Mouse (Mus musculus) hindlimb bud, embryonic 11.5 days (tissue): ENCODE results near the gene Becn1.

ENCODE experiments used
- DNase-seq: peaks from one replicate; pipeline ENCODE4 v3.0.0-alpha.2; 2012; ENCODE audit warnings: low read depth, low spot score; ENCODE audit errors: extremely low spot score

Gene Becn1

GRCm38 (mm10) chr11:101315665-101316500 lies 13.8 kb upstream of the Becn1 start, which contains the start of gene Psme3:
TSS of gene Psme3 (plus strand) at chr11:101316213.
- peak; percentile 82 for DNase-seq

DNA sequence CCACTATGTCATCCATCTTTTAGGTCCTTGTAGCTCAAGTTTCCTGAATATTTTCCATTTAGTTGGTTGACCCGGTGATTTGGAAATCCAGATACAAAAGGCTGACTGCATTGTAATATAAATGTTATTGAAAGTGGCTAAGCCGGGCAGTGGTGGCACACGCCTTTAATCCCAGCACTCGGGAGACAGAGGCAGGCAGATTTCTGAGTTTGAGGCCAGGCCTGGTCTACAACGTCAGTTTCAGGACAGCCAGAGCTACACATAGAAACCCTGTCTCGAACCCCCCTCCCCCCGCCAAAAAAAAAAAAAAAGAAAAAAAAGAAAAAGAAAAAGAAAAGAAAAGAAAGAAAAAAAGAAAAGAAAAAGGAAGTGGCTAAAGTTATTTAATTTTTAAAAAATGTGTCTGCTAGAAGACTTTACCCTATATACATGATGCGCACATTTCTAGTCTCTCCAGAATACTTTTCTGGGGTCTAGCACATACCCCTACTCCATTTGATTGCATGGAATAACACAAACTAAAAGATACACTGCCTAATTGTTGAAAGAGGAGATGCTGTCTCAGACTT lies 13.1 kb upstream of the Becn1 start:
- no peak for DNase-seq

DNA sequence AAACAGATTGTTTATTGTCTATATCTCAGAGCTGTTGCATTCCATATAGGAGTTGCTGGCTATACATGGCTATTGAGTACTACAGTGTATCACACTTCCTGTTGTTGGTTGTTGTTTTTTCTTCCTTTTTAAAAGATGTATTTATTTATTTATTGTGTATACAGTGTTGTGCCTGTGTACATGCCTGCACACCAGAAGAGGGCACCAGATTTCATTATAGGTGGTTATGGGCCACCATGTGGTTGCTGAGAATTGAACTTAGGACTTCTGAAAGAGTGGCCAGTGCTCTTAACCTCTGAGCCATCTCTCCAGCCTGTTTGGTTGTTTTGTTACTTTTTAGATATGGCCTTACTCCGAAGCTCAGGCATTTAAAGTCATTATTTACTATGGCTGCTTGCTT lies 12.5 kb upstream of the Becn1 start:
- DNase-seq, result no peak

DNA sequence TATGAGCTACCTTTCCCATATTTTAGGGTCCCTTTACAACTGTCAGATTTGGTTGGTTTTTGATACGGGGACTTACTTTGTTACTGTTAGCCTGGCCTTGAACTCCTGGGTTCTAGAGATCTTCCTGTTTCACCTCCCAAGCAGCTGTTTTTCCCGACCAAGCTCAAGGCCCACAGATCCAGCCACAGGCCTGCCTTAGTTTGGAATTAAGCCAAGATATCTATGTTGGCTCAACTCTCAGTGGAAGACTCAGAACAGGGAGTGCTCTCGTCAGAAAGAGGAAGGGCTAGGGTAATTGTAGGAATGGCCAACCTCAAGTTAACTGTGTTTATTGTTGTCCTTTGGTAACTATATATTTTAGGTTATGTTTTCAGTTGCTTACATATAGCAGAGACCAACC lies 10.1 kb upstream of the Becn1 start:
- no peak for DNase-seq

- DNase-seq, result no peak
Observed at GRCm38 (mm10) chr11:101311083-101311482, 9.0 kb upstream of the Becn1 start.

DNA sequence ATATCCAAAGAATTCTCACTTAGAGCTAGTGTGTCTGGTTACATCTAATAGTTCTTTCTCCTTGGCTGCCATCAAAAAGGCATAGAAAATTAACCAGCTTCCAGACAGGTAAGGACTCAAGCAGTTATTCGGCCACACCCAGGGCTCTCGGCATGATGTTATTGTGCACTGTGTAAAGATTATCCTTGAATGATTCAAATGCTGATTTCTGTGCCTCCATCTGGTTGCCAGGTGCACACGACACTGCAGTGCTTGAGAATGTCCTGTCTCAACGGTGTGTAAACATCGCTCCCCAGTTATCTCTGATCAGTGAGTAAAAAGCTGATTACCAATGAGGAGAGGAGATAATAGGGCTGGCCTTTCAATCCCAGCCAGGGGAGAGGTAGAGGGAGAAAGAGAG lies 5.7 kb upstream of the Becn1 start:
- DNase-seq, result no peak

DNA sequence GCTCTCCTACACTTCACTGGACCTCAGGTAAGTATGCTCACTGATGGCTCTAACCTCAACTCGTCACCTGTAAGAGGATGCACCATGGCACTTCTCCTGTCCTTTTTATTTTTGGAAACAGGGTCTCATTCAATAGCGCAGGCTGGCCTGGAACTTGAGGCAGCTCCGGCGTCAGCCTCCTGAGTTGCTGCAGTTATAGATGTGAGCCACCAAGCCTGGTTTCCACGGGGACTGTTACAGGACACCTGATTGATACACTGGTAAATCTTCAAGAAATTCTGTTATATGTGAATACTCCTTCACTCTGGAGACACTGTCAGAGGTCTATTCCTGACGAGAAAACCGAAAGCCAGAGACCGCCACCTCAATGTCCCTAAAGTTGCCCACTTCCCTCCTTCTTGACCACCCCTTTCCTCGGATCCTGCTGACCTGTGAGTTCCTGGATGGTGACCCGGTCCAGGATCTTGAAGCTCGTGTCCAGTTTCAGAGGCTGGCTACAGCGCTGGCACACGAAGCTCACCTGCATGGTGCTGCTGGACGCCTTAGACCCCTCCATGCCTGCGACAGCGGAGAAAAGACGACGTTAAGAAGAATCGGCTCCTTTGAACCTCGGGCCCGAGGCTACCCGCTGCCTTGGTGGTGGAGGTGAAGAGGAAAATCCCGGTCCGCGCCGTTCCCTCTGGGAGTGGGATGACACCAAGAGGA lies 635 bp downstream of the Becn1 start:
- no peak for DNase-seq

DNA sequence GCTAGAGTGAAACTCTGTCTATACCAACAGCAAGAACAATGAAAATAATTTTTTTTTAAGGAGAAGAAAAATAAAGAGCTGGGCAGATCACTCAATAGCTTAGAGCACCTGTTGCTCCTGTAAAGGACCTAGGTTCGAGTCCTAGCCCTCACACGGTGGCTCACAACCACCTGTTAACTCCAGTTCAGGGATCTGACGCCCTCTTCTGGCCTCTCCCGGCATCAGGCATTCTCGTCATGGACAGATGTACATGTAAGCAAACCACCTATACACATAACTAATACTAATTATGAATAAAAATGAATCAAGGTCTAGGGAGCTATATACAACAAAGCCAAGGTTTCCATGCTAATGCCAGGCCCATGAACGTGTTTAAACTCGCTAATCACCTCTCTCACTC lies 1.2 kb downstream of the Becn1 start:
- no peak for DNase-seq

- no peak for DNase-seq
Observed at GRCm38 (mm10) chr11:101295191-101295590, 6.9 kb downstream of the Becn1 start.

GRCm38 (mm10) chr11:101291231-101291630 lies 10.9 kb downstream of the Becn1 start:
- DNase-seq, result no peak

GRCm38 (mm10) chr11:101287306-101287705 lies 14.8 kb downstream of the Becn1 start:
- no peak for DNase-seq

DNA sequence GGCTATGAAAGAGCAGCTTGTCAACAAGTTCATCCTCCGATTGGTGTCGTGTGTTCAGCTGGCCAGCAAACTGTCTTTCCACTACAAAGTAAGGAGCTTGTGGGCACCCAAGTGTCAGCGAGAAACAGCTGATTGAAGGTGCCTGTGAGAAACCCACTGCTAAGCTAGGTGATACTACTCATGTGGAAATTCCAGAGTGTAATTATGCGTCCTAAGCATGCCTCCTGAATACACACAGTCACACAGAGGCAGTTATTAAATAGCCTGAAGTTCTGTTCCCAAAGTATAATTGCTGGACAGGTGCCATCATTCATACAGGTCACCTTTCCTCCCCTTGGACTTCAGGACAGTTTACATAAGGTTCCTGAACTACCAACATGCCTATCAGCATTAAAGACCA lies 18.3 kb downstream of the Becn1 start:
- DNase-seq, result no peak

GRCm38 (mm10) chr11:101282896-101283295 lies 19.2 kb downstream of the Becn1 start:
- no peak for DNase-seq

DNA sequence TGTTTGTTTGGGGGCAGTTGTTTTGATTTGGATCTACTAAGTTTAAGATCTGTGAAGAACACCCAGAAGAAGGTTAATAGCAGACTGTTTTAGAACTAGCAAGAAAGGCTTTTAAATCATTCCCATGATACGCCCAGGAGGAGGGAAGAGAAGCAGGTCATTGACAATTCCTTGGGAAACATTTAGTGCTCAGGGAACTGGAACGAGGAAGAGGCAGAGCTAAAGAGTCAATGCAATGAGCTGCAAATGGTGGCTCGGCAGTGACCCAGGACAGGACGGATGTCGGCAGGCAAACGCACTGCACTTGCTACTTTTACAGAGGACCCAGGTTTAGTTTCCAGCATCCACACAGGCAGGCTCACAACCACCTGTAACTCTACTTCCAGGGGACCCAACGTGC lies 21.2 kb downstream of the Becn1 start:
- no peak for DNase-seq

- no peak for DNase-seq
Observed at GRCm38 (mm10) chr11:101279193-101279569, 22.9 kb downstream of the Becn1 start.

- DNase-seq, result peak; percentile 91
Observed at GRCm38 (mm10) chr11:101278223-101279192, 23.6 kb downstream of the Becn1 start, which contains the start of the genes Cntd1 and Coa3. TSS of gene Cntd1 (plus strand) at chr11:101279012. TSS of gene Coa3 (minus strand) at chr11:101279114.

DNA sequence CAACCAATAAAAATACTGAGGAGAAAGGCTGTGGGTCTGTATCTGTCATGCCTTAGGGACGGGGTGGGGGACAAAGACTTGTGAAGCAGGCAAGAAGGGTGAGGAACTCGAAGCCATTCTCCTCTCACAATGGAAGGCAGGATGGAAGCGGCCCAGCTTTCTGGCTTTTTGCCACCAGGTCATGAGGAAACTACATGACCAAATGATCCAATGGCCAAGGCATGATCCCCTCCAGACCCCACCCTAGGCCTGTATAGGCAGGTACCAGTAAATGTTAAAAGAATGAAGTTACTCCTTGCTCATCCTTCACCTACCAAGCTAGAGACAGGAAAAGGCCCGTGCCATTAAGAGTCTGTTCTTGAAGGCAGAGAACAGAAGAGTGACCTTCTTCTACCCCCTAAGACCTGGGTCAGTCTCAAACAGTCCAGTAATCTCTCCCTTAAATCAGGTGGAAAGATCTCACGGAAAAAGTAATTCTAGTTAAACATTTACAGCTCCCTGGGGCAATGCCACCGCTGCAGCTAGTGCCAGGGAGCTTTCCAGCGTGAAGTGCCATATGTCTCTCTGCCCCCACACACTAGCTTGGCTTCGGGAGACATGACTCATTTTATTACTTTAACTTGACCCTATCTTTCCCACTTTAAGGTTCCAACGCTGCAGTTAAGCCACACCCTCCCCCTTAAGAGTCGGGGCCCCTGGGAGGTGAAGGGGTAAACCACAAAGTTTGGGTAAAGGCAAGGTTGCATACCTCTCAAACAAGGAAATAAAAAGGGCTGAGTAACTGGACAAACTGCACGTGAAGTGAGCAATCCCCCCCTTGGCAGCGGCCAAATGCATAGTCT lies 24.5 kb downstream of the Becn1 start:
- DNase-seq, result no peak

DNA sequence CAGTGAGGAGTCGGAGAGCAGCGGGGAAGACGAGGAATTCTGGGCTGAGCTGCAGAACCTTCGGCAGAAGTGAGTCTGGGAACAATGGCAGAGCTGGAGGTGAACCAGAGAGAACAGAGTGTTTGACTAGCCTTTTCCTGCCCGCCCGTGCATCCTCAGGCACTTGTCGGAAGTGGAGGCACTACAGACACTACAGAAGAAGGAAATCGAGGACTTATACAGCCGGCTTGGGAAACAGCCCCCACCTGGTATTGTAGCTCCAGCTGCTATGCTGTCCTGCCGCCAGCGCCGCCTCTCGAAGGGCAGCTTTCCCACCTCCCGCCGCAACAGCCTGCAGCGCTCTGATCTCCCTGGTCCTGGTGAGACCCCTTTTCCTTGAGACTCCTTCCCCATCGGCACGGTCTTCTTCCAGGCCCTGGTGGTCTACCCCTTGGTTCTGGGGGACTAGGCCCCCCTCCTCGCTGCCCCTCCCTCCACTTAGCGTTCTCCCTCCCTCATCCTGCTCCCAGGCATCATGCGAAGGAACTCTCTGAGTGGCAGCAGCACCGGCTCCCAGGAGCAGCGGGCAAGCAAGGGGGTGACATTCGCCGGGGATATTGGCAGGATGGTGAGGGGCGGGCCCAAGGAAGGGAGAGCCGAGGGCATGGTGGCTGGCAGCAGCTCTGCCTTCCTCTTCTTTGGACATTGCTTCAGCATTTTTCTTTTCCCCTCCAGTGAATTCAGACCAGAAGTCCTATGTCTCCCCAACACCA lies 25.6 kb downstream of the Becn1 start:
- DNase-seq, result no peak

DNA sequence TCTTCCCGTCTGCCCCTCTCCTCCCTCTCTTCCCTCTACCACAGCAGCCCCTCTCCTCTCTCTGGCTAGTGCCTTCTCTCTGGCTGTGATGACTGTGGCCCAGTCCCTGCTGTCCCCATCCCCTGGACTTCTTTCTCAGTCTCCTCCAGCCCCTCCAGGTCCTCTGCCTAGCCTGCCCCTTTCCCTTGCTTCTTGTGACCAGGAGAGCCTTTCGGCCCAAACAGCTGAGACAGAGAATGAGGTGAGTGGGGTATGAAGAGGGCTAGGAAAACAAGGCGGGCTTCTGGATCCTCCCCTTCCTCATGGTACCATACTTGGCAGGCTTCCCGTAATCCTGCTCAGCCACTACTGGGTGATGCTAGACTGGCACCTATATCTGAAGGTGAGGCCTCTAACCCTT lies 26.8 kb downstream of the Becn1 start:
- no peak for DNase-seq
